Mouse (Mus musculus) G1E (cell line): ENCODE data around the gene Fcor.

Experiments used
- CTCF ChIP-seq: IDR thresholded peaks from 2 replicates; pipeline ENCODE4 v1.5.1; 2012; ENCODE audit warnings: low read depth, low read length, inconsistent platforms, mixed read lengths
- GATA1 ChIP-seq: IDR thresholded peaks from 2 replicates; pipeline ENCODE4 v1.6.1; 2012; ENCODE audit warnings: borderline replicate concordance, low read length, inconsistent platforms, mixed read lengths
- GATA2 ChIP-seq: IDR thresholded peaks from 2 replicates; pipeline ENCODE4 v1.6.1; 2012; ENCODE audit warnings: low read depth, low read length, inconsistent platforms, borderline replicate concordance
- POLR2AphosphoS5 ChIP-seq: IDR thresholded peaks from 2 replicates; pipeline ENCODE4 v1.6.1; 2012; ENCODE audit warnings: low read depth, low read length, inconsistent platforms; ENCODE audit not compliant: insufficient replicate concordance
- TAL1 ChIP-seq: conservative IDR thresholded peaks from 2 replicates; pipeline ENCODE4 v1.6.1; 2012; ENCODE audit warnings: low read depth, low read length, inconsistent platforms, mixed read lengths

DNA sequence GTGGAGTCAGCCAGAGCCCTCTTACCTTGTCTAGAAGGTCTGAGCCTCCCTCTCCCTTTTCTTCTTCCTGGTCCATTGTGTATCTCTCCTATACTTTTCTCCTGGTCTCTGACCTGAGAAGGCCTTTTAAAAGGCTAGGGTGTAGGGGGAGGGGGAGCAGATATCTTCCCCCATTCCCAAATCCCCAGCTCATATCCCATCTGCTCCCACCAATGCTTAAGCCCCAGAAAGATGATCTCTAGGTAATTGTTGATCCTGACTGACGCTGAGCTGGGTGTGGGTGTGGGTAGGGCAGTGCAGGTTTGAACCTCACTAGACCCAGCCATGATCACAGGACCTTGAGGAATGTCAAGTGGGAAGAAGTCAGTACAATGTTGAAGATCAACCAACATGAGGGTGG is 46.7 kb downstream of the Fcor start, which contains the start of gene Pcp2:
- TF ChIP-seq CTCF (no peak), GATA1 (no peak), TAL1 (no peak), POLR2AphosphoS5 (no peak), GATA2 (no peak)
